Mouse (Mus musculus): ENCODE measurements around the gene Abcg1. TPM values are rescaled to one million over a fixed set of nuclear protein-coding genes. Genes with fewer than 3 reads are reported as not detected.

Gene Abcg1
- total and polyA plus RNA-seq, 3 experiments: 2.2 to 4.6 (median 2.2) TPM

DNA sequence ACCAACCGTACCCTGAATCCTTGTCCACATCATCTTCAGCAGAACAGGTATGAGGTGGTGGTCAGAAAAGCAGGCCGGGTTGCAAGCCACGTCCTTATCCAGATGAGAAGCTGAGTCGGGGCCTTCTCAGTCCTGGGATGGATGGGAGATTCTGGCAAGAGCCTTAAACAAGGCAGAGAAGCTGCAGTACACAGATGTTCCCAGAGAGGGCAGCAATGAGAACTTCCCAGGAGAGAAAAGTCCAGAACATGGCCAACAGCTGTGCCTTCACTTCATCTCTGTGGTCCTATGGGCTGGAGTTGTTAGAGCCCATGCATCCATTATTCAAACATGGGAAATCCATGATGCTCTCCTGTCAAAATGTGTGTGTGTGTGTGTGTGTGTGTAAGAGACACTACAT is 39.2 kb upstream of the Abcg1 start:
- TF ChIP-seq PAX5 (IDR thresholded peaks at IDR 0.05; ENCODE audit: low read length) (no peak), SMC3 (IDR thresholded peaks at IDR 0.05; ENCODE audit: low read depth, low read length) (peak; percentile 76), SIN3A (IDR thresholded peaks at IDR 0.05; ENCODE audit: low read length) (no peak), JUND (conservative IDR thresholded peaks at IDR 0.05; ENCODE audit: low read depth, low read length) (no peak), TBP (conservative IDR thresholded peaks at IDR 0.05; ENCODE audit: low read depth, low read length) (no peak), MXI1 (IDR thresholded peaks at IDR 0.05; ENCODE audit: low read depth, low read length) (no peak), RAD21 (IDR thresholded peaks at IDR 0.05; ENCODE audit: low read depth, low read length) (peak; percentile 61), NRF1 (IDR thresholded peaks at IDR 0.05; ENCODE audit: low read depth, low read length) (no peak), POLR2AphosphoS2 (IDR thresholded peaks at IDR 0.05; ENCODE audit: low read depth, low read length) (no peak), ZMIZ1 (IDR thresholded peaks at IDR 0.05; ENCODE audit: low read depth, low read length) (no peak), IRF4 (IDR thresholded peaks at IDR 0.05; ENCODE audit: low read depth, low read length) (peak; percentile 40; the same call in 1 of the 2 replicates), EP300 (IDR thresholded peaks at IDR 0.05; ENCODE audit: low read length) (no peak), UBTF (IDR thresholded peaks at IDR 0.05; ENCODE audit: low read depth, low read length) (no peak), TCF12 (IDR thresholded peaks at IDR 0.05; ENCODE audit: low read depth, low read length) (0 out of 2 replicates have a peak, but pooled peaks have one; percentile 10), MYC (IDR thresholded peaks at IDR 0.05; ENCODE audit: low read depth, low read length) (no peak), MAZ (IDR thresholded peaks at IDR 0.05; ENCODE audit: low read depth, low read length) (no peak), CHD1 (IDR thresholded peaks at IDR 0.05; ENCODE audit: low read depth, low read length) (no peak), GABPA (IDR thresholded peaks at IDR 0.05; ENCODE audit: insufficient replicate concordance, low read depth, low read length) (no peak), BHLHE40 (IDR thresholded peaks at IDR 0.05; ENCODE audit: low read depth, low read length) (no peak), KAT2A (IDR thresholded peaks at IDR 0.05; ENCODE audit: insufficient replicate concordance, low read length) (no peak), MAX (IDR thresholded peaks at IDR 0.05; ENCODE audit: low read length) (no peak), USF2 (conservative IDR thresholded peaks at IDR 0.05; ENCODE audit: low read depth, low read length) (no peak), HCFC1 (IDR thresholded peaks at IDR 0.05; ENCODE audit: low read depth, low read length) (no peak), E2F4 (IDR thresholded peaks at IDR 0.05; ENCODE audit: insufficient replicate concordance, low read depth, low read length) (no peak), ZKSCAN1 (IDR thresholded peaks at IDR 0.05; ENCODE audit: borderline replicate concordance, low read depth, low read length) (no peak), CTCF (conservative IDR thresholded peaks at IDR 0.05 in 1 of 2, IDR thresholded peaks at IDR 0.05 in 1 of 2; ENCODE audit: low read depth in 2 of 2, low read length in 2 of 2) (peak; percentile 69 to 76), RCOR1 (conservative IDR thresholded peaks at IDR 0.05; ENCODE audit: low read depth, low read length) (no peak)
- Histone ChIP-seq H3K9ac (ENCODE audit: insufficient read depth, low read depth) (no peak overlapping the region), H3K36me3 (replicated peaks in 1 of 2; ENCODE audit: control insufficient read depth in 1 of 2, insufficient read depth in 1 of 2, low read length in 1 of 2) (no peaks in the 10 kb centered on the region), H3K4me2 (ENCODE audit: insufficient read depth, low read depth, poor library complexity, severe bottlenecking) (no peak overlapping the region; the same call in 1 of the 2 replicates), H3K4me1 (ENCODE audit: control insufficient read depth in 1 of 2, insufficient read depth in 2 of 2) (peaks cover 0 to 5% of the 10 kb centered on the region in 2 experiments; a peak in 3 of 4 replicates), H3K4me3 (replicated peaks in 1 of 3; ENCODE audit: low read depth in 2 of 3, low read length in 2 of 3, poor library complexity in 1 of 3) (no peak overlapping the region), H3K9me3 (replicated peaks; ENCODE audit: low read length) (peaks cover 15% of the 10 kb centered on the region), H3K79me2 (replicated peaks; ENCODE audit: control insufficient read depth, extremely low read depth, insufficient read depth, poor library complexity, severe bottlenecking) (no peaks in the 10 kb centered on the region), H3K27me3 (replicated peaks) (no peaks in the 10 kb centered on the region), H3K27ac (ENCODE audit: insufficient read depth, low read depth) (no peak overlapping the region)
- DNase-seq (ENCODE audit: extremely low read depth): peak; percentile 71
- in situ Hi-C loops (cut with MboI; ENCODE audit: low pct_ligation_motif_present, low pct_unique_long_range_greater_than_20kb, low sequenced_read_pairs) (loop anchor here (25.0 kb wide), 2 partner anchors 219 to 469 kb away; no protein-coding TSS in a partner anchor), dilution Hi-C loops (cut with MboI; ENCODE audit: extremely low pct_ligation_motif_present, extremely low pct_unique_long_range_greater_than_20kb, low sequenced_read_pairs) (no loop called here)

All from CH12.LX (cell line).